Mouse (Mus musculus) bone marrow macrophage, adult 2 months (primary cell): ENCODE results near the gene Ptchd4. TPM values are rescaled to one million over a fixed set of nuclear protein-coding genes. Genes with fewer than 3 reads are reported as not detected.

Source experiments
- H3K27ac ChIP-seq: 2 replicates; pipeline ENCODE4 v1.5.1; 2012; ENCODE audit warnings: low read depth, low read length; ENCODE audit not compliant: insufficient read depth
- H3K4me1 ChIP-seq: 2 replicates; pipeline ENCODE4 v1.6.1; 2012; ENCODE audit warnings: low read length; ENCODE audit not compliant: control insufficient read depth, insufficient read depth
- H3K4me3 ChIP-seq: 2 replicates; pipeline ENCODE4 v1.5.1; 2012; ENCODE audit warnings: mild to moderate bottlenecking, low read length, moderate library complexity; ENCODE audit not compliant: insufficient read depth
- CTCF ChIP-seq: IDR thresholded peaks from 2 replicates; pipeline ENCODE4 v1.5.1; 2012; ENCODE audit warnings: low read depth, mild to moderate bottlenecking, low read length, moderate library complexity
- POLR2A ChIP-seq: IDR thresholded peaks from 2 replicates; pipeline ENCODE4 v1.6.1; 2012; ENCODE audit warnings: mild to moderate bottlenecking, low read depth, low read length, borderline replicate concordance
- polyA plus RNA-seq: library from polyadenylated mRNA; stranded (reverse); fragments of >200 nt; gene quantifications from 2 replicates; pipeline ENCODE4 v1.2.4, GENCODE M21; 2012; ENCODE audit not compliant: missing spikeins, insufficient read depth, insufficient read length

The Ptchd4 gene
- polyA plus RNA-seq, 1 experiment: not detected

DNA sequence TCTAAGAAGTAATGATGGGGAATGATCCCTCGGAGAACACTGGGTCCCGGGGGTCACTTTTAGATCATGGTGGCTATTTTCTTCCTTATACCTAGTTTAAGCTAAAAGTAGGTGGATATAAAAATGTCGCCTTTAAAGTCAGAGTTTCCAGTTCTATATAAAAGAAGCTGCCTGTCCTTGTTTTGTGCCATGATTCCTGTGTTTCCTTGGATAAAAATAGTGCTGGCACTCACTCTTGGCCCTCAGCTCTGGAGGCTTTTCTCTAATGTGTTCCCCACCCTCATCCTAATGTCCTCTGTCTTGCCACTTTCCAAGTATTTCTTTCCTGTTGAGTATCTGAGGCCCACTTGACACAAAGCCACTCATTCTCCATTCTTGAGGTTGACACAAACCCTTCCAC is 79.6 kb downstream of the Ptchd4 start:
- no peaks in the 10 kb centered on the region for H3K4me1 ChIP-seq
- TF ChIP-seq CTCF (no peak), POLR2A (no peak)
- no peak overlapping the region for H3K4me3 ChIP-seq
- no peak overlapping the region for H3K27ac ChIP-seq

DNA sequence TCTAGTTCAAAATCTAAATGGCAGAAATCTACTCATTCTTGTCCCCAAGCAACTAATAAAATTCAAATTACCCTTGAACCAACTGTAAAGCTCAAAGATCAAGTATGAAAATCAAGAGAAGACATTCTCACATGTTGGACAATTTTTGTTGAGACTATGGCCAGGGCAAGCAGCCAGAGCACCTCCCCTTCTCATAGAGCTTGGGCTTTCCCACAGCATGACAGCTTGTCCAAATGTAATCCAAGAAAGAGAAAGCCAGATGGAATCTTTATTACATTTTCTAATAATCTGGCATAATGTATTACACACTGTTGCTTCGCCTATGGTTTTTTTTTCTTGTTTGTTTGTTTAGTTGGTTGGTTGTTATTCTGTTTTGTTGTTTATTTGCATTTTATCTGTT is 102.7 kb downstream of the Ptchd4 start:
- Histone ChIP-seq H3K4me1 (no peaks in the 10 kb centered on the region), H3K27ac (no peak overlapping the region), H3K4me3 (no peak overlapping the region)
- TF ChIP-seq POLR2A (no peak), CTCF (no peak)

DNA sequence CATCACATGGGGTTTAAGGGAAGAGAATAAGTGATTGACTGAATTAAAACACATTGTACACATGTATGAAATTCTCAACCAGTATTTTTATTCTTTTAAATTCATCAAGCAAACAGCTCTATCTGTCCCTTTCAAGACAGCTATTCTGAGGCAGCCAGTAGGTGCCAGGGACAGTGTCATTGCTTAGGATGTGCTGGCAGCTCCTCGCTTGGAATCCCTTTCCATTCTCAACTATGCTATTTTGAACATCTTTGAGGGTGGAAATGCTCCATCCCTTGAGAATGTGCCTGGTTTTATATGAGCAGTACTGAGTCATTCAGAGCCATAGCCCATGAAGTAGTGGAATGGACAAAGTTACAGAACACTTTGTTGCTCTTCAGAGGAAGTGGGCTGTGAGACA is 112.2 kb downstream of the Ptchd4 start:
- no peaks in the 10 kb centered on the region for H3K4me1 ChIP-seq
- no peak overlapping the region for H3K27ac ChIP-seq
- TF ChIP-seq CTCF (no peak), POLR2A (no peak)
- H3K4me3 ChIP-seq: no peak overlapping the region

DNA sequence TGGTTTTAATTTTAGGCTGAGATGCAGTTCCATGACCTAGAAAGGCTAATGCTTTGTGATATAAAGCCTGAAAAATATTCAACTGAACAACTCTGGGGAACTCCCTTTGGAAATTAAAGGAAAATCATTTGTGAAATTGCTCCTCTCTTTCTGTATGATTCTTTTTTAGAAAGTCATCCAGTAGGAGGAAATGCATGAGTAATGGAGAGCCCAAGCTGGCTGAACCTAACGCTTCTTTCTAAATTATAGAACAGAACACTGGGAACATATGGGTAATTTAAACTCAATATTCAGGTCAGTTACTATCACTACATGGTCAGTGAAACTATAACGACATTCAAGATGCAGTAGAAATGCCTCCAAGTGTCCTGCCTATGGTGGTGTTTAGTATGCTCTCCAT is 114.6 kb downstream of the Ptchd4 start:
- Histone ChIP-seq H3K27ac (no peak overlapping the region), H3K4me1 (no peaks in the 10 kb centered on the region), H3K4me3 (no peak overlapping the region)
- no peak for TF ChIP-seq CTCF
- TF ChIP-seq POLR2A: no peak

- no peak for TF ChIP-seq POLR2A
- TF ChIP-seq CTCF: no peak
- no peak overlapping the region for H3K27ac ChIP-seq
- no peak overlapping the region for H3K4me3 ChIP-seq
- H3K4me1 ChIP-seq: no peaks in the 10 kb centered on the region
These were observed 136.5 kb downstream of the Ptchd4 start for GRCm38 (mm10) chr17:42452235-42452634.

DNA sequence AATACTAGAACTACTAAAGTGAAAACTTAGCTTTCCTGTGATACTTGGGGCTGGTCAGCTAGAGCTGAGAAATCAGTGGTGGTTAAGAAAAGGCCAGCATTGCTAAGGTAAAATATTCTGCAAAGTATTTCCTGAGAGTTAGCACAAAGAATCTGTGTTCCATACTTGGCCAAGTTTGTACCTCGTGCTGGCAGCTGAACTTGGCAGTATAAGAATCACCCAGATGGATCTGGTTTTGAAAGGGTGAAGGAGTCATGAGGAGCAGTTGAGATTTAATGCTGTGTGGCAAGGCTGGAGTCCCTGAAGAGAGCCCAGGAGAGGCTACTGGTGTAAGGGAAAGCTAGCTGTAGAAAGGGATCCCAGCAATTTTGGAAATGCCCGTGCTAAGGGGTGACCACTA is 140.7 kb downstream of the Ptchd4 start:
- Histone ChIP-seq H3K4me1 (no peaks in the 10 kb centered on the region), H3K27ac (no peak overlapping the region), H3K4me3 (no peak overlapping the region)
- TF ChIP-seq POLR2A (no peak), CTCF (no peak)

GRCm38 (mm10) chr17:42462726-42463125 is 147.0 kb downstream of the Ptchd4 start:
- Histone ChIP-seq H3K27ac (no peak overlapping the region), H3K4me1 (no peaks in the 10 kb centered on the region), H3K4me3 (no peak overlapping the region)
- no peak for TF ChIP-seq CTCF

- Histone ChIP-seq H3K4me1 (no peaks in the 10 kb centered on the region), H3K4me3 (no peak overlapping the region), H3K27ac (no peak overlapping the region)
- TF ChIP-seq CTCF (no peak), POLR2A (no peak)
These were observed 164.6 kb downstream of the Ptchd4 start for GRCm38 (mm10) chr17:42480173-42480991.

- no peak overlapping the region for H3K27ac ChIP-seq
- TF ChIP-seq POLR2A (no peak), CTCF (no peak)
These were observed 193.9 kb downstream of the Ptchd4 start for GRCm38 (mm10) chr17:42509356-42510262.

DNA sequence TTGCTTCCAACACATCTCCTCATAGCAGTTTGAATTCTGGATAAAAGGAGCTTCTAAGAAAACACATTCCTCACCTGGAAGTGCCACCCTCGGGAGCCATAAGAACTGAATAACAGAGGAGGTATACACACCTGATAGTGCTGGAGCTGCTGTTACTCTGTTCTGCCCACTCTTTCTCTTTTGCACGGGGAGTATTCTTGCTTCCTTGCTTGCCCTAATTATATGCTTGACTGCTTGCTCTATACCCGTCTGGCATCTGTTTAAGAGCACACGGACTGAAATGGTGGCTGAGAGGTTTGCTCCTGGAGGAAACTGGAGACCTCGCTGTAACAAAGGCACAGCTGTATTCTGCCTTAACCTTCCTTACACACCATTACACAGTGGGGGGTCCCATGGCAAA is 214.4 kb downstream of the Ptchd4 start:
- TF ChIP-seq CTCF (no peak), POLR2A (no peak)
- H3K27ac ChIP-seq: no peak overlapping the region
- no peaks in the 10 kb centered on the region for H3K4me1 ChIP-seq
- H3K4me3 ChIP-seq: no peak overlapping the region

More at GRCm38 (mm10) chr17:42509356-42510262, 193.9 kb downstream of the Ptchd4 start:
- Histone ChIP-seq H3K4me1 (no peaks in the 10 kb centered on the region), H3K4me3 (no peak overlapping the region)
